Mouse (Mus musculus): ENCODE data around the gene Peg10.
"Not testable (repeated sequence)": the region's sequence is repeated elsewhere in the genome, so short reads cannot be mapped to it uniquely, and the experiment has no call there.

The Peg10 gene

DNA sequence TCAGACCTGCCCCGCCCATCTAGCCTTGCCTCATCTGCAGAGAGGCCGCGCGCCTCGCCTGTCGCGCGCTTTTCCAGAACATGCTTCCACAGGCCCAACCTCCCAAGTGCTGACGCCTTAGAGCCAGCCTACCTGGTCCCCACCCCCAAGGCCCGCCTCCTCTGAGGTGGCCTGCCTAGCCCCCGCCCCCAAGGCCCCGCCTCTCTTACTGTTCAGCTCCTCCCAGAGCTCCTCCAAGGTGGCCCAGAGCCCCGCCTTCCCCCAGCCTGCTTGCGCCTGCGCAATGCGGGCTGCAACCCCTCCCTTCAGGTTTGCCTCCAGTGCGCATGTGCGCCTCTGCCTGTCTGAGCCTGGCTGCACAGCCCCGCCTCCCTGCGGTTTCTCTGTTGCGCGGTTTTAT, 2.0 kb downstream of the Peg10 start:
- peak; percentile 88 for DNase-seq

DNA sequence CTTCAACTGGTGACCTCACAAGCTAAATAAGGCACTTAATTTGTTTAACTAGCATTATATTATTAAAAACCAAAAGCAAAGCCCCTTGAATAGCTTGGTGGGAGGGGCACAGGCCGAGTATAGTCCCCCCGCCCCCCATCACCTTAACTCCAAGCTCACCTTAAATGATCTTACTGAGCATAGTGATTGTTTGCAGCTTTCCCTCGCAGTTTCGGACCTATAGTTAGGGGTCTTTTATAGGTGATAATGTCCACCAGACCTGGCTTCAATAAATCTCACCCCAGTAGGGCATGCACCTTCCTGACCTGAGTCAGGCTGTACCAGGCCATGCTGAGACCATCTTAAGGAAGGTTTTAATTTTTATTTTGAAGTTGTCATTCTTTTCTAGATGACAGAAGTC, 4.2 kb downstream of the Peg10 start:
- no peak for DNase-seq

DNA sequence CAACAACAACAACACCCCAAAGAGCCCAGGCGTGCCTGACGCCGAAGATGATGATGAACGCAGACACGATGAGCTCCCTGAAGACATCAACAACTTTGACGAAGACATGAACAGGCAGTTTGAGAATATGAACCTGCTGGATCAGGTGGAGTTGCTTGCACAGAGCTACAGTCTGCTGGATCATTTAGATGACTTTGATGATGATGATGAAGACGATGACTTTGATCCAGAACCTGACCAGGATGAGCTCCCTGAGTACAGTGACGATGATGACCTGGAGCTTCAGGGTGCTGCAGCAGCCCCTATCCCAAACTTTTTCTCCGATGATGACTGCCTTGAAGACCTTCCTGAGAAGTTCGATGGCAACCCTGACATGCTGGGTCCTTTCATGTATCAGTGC, 7.2 kb downstream of the Peg10 start:
- no peak for DNase-seq

DNA sequence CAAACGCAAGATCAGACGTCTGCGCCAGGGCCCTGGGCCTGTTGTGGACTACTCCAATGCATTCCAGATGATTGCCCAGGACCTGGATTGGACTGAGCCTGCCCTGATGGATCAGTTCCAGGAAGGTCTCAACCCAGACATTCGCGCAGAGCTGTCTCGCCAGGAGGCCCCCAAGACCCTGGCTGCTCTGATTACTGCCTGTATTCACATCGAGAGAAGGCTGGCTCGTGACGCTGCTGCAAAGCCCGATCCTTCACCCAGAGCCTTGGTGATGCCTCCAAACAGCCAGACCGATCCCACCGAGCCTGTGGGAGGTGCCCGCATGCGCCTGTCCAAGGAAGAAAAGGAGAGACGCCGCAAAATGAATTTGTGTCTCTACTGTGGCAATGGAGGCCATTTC, 7.8 kb downstream of the Peg10 start:
- DNase-seq: no peak

DNA sequence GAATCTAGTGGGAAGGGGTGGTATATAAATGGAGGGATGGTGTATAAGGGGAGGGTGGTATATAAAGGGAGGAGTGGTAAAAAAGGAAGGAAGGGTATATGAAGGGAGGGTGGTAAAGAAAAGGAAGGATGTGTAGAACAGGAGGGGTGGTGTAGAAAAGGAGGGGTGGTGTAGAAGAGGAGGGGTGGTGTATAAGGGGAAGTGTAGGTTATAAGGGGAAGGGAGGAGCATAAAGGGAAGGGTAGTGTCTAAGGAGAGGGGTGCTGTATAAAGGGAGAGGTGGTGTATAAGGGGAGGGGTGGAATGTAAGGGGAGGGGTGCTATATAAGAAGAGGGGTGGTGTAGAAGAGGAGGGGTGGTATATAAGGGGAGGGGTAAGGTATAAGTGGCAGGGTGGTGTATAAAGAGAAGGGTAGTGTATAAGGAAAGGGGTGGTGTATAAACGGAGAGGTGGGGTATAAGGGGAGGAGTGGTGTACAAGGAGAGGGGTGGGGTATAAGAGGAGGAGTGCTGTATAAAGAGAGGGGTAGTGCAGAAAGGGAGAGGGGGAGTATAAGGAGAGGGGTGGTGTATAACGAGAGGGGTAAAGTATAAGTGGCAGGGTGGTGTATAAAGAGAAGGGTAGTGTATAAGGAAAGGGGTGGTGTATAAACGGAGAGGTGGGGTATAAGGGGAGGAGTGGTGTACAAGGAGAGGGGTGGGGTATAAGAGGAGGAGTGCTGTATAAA, 14.5 kb downstream of the Peg10 start:
- DNase-seq: not testable (repeated sequence)

DNA sequence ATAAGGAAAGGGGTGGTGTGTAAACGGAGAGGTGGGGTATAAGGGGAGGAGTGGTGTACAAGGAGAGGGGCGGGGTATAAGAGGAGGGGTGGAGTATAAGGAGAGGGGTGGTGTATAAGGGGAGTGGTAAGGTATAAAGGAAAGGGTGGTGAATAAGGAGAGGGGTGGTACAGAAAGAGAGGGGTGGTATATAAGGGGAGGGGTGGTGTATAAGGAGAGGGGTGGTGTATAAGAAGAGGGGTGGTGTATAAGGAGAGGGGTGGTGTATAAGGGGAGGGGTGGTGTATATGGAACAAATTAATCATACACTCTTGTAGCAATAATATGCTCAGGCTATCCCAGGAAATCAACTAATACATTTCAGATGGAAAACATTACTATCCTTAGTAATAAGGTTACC, 15.1 kb downstream of the Peg10 start:
- no peak for DNase-seq

DNA sequence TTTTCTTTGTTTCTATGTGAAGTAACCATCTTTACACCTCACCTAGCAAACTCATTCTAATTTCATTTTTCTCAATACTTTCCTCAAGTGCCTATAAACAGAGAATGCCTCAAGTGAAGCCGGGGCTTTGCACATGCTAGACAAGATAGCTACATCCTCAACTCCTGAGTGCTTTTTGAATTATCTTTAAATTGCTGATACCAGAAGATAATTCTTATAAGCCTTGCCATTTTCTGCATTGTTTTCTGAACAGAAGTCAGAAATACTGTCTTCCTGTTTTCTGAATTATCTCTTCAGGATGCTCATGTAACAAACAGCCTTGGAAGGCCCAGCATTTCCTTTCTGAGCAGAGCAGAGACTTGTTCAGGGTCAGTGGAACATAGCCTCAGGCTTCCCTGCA, 49.2 kb downstream of the Peg10 start:
- DNase-seq: no peak

DNA sequence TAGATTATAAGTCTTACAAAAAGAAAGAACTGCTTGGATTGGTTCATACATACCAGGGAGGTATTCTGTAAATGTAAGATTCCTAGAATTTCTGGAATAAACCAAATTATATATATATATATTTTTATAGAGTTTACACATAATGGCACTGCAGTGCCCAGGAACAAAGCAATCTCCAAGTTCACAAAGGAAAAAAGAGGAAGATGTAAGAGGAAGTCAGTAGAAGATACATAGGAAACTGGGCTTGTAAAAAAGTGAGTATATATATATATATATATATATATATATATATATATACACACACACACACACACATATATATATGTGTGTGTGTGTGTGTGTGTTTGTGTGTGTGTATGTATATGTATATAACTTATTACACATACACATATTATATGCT, 50.2 kb downstream of the Peg10 start:
- not testable (repeated sequence) for DNase-seq

DNA sequence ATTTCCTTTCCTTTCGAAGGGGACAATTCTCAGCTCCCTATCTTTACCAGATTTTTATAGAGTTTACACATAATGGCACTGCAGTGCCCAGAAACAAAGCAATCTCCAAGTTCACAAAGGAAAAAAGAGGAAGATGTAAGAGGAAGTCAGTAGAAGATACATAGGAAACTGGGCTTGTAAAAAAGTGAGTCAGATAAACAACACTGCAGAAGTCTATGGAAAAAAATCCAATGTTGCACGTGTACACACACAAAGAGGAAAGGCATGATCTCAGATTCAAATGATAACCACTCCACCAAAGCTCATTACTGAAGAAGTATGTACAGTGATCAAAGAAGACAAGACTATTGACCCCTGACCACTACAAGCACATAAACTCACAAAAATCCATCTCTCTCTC, 51.3 kb downstream of the Peg10 start:
- no peak for DNase-seq

DNA sequence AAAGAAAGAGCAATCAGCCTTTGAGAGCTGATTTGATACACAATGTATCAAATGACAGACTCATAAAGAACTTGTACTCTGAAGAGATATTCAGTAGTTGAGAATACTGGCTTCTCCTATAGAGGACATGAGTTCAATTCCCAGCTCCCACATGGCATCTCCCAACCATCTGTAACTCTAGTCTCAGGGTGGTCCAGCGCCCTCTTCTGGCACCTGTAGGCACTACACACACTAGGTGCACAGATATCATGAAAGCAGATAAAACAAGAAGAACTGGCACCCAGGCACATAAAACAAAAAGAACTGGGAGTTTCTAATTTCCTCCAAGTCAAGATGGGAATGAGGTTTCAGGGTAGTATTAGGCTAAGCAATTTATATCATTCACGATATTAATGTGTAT, 52.3 kb downstream of the Peg10 start:
- peak; percentile 12 for DNase-seq

DNA sequence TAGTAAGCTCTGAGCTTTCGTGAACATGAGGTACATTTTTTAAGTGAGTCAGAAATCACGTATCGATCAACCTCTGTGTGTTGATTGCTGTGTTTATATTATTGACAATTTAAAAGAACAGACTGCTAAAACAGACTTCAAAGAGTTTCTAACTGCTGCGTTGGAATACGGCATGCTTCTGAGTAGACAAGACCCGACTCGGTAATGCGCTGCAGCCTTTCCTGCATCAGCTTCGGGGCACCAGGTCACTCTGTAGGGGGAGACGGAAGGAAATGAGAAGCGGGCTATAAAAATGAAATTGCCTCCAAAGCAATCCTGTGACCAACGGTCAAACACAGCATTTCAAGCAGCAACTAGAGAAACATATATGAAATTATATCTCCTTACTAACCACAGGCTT, 59.9 kb downstream of the Peg10 start:
- DNase-seq: no peak

All from thymus, postnatal 4 days (tissue).